Mouse (Mus musculus) v-Abl transformed pro-B cells (cell line): ENCODE measurements around the gene Vmn1r1.

ENCODE experiments used
- in situ Hi-C, 2 experiments: fragments of 400-800 bp; cut with MboI; formaldehyde crosslinking; loops; one replicate each; pipeline ENCODE4 v1.15.1; 2025; ENCODE audit not compliant: unreplicated experiment in 2 of 2

Vmn1r1 gene

GRCm38 (mm10) chr1:182139937-182140336 lies 24.3 kb downstream of the Vmn1r1 start:
- in situ Hi-C loops: loop anchor here (5.0 to 25.0 kb wide), 4 partner anchors 197 to 1122 kb away; partner anchors contain the start of gene Fbxo28 (in 1 of the 2)

- in situ Hi-C loops: loop anchor here (25.0 kb wide), 2 partner anchors 199 to 1124 kb away; partner anchors contain the start of gene Fbxo28 (in 1 of the 2)
Measured at GRCm38 (mm10) chr1:182138172-182138571, 26.1 kb downstream of the Vmn1r1 start.

DNA sequence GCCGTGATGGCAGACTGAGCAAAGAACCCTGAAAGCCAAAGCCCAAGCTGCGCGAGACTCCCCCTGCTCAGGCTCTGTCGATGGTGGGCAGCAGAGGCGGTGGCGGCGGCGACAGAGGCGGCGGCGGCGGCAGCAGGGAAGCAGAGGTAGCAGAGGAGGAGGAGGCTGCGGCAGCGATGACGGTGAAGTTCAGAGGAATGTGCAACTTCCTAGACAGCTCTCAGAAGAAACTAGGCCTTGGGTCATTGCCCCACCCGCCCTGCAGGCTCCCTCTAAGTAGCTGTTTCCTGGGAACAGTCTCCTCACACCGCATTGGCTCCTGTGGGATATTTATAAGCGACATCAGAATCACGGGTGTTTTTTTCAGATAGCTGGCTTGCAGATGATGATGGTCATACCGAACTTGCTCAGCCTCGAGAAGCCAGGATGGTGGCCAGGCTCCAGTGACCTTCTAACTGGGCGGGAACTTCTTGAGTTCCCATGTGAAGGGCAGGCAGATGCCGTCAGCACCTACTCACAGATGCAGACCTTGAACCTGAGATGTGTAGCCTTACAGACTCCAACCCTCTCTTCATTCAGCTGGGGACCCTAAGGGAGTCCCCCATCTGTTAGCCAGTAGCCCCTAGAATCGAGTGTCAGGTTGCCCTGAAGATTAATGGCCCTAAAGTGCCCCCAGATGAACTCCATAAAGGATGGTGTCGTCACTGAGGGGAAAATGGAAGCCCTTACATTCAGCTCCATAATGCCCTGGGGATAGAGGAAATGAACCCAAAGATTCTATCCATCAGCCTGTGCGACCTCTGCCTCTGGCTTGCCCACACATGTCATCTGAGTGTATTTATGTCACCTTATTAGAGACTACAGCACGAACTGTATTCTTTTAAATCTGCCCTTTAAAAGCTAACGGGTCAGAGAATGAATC lies 26.8 kb downstream of the Vmn1r1 start:
- in situ Hi-C loops: loop anchor here (25.0 kb wide), 2 partner anchors 200 to 1125 kb away; partner anchors contain the start of gene Fbxo28 (in 1 of the 2)

DNA sequence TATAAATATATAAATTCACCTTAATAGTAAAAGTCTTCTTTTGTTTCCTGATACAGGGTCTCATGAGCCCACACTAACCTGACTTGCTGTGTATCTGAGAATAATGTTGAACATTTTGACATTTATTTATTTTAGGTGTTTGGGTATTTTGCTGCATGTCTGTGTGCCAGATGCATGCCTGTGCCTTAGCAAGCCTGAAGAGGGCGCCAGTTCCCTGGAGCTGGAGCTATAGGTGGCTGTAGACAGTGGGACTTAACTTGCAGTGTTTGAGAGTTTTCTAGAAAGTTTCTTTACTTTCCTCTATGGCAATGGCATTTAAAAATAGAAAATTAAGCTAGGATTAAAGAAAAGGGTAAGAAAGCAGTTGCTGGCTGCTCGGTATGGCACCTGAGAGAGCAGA lies 33.5 kb downstream of the Vmn1r1 start:
- in situ Hi-C loops: loop anchor here (25.0 kb wide), 2 partner anchors 206 to 1131 kb away; partner anchors contain the start of gene Fbxo28 (in 1 of the 2)

DNA sequence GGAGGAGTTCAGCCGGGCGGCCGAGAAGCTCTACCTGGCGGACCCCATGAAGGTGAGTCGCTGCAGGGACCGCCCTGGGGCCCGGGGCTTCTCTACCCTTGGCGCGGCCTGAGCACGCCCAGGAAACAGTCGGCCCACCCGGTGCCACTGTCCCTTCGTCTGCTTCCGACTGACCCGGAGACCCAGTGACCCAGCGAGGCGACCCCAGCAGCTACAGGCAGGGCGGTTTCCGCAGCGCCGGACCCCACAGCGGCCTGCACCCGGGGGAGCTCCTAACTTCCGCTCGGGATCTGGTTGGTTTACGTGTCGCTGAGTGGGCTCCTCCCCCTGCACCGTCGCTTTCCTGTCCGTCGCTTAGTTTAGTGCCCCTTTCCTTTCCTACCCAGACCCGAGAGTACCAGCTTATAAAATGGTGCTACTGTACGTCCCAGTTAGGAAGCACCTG lies 39.3 kb downstream of the Vmn1r1 start:
- in situ Hi-C loops: loop anchor here (25.0 kb wide), 2 partner anchors 212 to 1137 kb away; partner anchors contain the start of gene Fbxo28 (in 1 of the 2)

- in situ Hi-C loops: no loop called here
Measured at GRCm38 (mm10) chr1:182124506-182124905, 39.8 kb downstream of the Vmn1r1 start, which contains the start of gene Srp9. TSS of gene Srp9 (plus strand) at chr1:182124737.

- in situ Hi-C loops: no loop called here
Measured at GRCm38 (mm10) chr1:182122413-182122812, 41.9 kb downstream of the Vmn1r1 start.

DNA sequence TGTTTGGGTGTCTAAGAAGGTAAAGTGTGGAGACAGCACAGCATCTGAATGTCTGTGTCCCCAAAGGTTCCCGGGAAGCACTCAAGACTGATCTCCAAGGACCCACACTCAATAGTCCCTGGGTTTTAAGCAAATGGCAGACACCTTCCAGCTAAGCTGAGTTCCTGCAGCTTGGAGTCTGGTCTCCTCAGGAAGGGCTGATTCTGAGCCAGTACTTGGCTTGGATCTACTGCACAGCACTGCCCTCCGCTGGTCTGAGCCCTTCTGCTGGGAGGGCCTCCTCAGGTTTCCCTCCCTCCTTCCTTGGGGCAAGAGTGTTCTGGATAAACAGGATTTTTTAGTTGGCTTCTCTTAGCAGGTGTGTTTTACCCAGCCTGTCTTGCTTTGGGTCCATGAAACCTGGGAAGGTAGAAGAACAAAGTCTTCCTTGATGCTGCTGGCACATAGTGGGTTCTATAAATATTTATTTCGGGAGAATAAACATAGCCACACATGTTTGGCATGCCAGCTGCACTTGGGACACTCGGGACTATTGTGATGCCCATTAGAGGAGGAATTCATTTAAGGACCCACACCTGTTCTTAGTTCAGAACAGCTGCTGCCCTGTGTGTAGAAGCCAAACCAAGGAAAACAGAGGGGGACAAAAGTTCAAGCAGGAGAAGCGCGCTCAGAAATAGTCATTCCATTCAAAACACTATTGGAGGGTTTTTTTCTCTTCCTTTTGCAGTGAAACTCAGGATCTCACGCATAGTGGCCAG lies 48.5 kb downstream of the Vmn1r1 start:
- in situ Hi-C loops: loop anchor here (5.0 to 10.0 kb wide), 3 partner anchors 229 to 389 kb away; no protein-coding TSS in a partner anchor

- in situ Hi-C loops: loop anchor here (5.0 to 10.0 kb wide), 3 partner anchors 228 to 388 kb away; no protein-coding TSS in a partner anchor
Measured at GRCm38 (mm10) chr1:182115197-182115596, 49.1 kb downstream of the Vmn1r1 start.

- in situ Hi-C loops: loop anchor here in 1 of 2 experiments (10.0 kb wide), 1 partner anchor 289 kb away; no protein-coding TSS in a partner anchor
Measured at GRCm38 (mm10) chr1:182113587-182114500, 50.4 kb downstream of the Vmn1r1 start.

GRCm38 (mm10) chr1:182113131-182113530 lies 51.2 kb downstream of the Vmn1r1 start:
- in situ Hi-C loops: loop anchor here in 1 of 2 experiments (10.0 kb wide), 1 partner anchor 288 kb away; no protein-coding TSS in a partner anchor

DNA sequence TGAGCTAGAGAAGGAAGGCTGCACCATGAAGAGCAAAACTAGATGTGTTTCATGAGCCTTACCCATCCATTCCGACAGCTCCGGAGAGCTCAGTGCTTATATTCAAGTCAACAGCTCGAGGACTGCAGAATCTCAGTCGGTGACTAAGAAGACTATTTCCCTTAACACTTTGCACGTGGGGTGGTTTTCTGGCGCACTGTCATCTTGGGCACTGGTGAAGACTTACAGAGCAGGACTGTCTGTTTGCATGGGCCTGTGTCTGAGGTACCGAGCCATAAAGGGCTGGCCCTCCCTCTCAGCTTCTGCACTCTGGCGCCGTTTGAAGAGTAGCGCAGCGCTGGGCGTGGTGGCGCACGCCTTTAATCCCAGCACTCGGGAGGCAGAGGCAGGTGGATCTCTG lies 51.9 kb downstream of the Vmn1r1 start:
- in situ Hi-C loops: loop anchor here in 1 of 2 experiments (10.0 kb wide), 1 partner anchor 288 kb away; no protein-coding TSS in a partner anchor

- in situ Hi-C loops: loop anchor here in 1 of 2 experiments (10.0 kb wide), 1 partner anchor 287 kb away; no protein-coding TSS in a partner anchor
Measured at GRCm38 (mm10) chr1:182111386-182112317, 52.6 kb downstream of the Vmn1r1 start.

DNA sequence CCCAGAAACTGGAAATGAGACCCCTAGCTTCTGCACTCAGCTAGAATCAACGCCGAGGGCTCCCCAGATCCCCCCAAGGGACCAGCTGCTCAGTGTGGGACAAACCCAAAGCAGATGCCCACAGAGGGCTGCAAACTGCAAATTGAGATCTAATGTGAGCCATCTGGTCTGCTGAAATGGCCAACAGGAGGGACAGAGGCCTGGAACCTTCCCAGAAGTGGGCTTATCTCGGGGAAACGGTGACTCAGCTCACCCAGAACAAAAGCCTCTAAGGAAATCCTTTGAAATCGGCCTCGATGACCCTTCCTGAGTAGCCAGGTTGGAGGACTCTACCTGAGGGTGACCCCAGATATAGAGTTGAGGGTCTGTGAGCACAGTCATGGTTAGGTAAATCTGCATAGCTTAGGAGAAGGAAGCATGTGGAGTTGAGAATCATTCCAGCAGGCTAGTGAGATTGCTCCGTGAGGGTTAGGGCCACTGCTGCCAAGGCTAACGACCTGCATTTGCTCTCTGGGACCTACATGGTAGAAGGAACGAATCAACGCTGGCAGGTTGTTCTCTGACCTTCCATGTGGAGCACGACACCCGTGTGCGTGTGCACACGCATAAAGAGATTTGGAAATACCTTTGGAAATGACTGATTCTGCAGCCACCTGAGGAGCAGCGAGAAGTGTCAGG lies 53.4 kb downstream of the Vmn1r1 start:
- in situ Hi-C loops: loop anchor here in 1 of 2 experiments (10.0 kb wide), 1 partner anchor 286 kb away; no protein-coding TSS in a partner anchor

DNA sequence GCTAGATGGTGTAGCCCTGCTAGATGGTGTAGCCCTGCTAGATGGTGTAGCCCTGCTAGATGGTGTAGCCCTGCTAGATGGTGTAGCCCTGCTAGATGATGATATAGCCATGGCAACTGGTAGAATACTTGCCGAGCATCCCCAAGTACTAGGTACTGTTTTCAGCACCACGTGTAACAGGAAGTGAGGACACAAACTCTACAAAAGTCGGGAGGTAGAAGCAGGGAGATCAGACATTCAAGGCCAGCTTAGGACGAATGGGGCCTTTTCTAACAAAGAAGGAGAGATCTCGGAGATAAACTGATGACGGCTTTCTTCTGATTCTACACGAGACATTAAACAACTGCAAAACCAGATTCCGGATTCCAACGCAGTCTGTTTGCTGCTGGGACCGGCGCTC lies 54.1 kb downstream of the Vmn1r1 start:
- in situ Hi-C loops: loop anchor here in 1 of 2 experiments (10.0 kb wide), 1 partner anchor 285 kb away; no protein-coding TSS in a partner anchor

DNA sequence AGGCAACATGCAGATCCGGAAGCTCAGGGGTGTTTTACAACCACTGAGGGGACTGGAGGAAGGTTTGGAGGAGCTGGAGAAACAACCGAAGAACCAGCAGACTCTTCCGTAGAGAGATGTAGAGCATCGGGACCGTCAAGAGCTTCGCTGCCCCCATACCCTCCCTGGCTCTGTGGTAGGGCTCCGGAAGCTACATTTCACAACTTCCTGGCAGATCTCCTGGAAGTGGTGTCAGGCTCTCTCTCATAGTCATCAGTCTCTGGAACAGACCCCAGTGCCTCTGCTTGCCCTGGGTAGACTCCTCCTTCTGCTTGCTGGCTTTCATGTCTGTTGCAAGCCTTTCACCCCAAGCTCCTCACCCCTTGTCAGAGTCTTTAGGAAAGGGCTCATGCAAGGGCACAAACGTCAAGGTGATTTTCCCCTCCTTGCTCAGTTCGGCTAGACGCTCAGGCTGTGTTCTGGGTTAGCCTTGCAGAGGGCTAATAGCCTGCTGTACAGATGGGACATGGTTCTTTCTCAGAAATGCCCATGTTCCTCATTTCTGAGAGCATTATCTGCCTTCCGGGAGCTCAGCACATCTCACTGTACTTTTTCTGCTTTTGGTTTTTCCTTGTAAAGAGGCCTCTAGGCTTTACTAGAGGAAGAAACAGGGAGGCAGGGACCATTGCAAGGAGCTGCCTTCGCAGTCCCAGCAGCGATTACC lies 55.7 kb downstream of the Vmn1r1 start:
- in situ Hi-C loops: no loop called here

DNA sequence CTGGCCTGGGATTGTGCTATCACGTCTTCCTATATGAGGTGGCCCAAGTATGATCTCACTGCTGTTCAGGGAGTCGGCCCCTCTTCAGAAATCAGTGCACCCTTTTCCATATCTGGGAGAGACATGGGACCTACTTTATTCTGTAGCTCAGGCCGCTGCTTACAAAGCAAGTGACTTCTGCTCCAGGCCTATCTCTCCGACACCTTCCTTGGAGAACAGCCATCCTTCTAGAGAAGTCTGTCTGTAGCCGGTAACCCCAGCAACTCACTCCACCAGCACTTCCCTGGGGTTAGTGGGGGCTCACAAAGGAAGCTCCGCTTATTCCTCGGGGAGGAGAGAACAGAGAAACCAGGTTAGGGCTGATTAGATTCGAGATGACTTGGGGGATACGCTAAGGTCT lies 57.0 kb downstream of the Vmn1r1 start:
- in situ Hi-C loops: no loop called here
